Comparison of ENCODE assay signal across 15 mouse cellular contexts in genomic region chr11:97277166-97277565, GRCm38 (mm10). TPM values are rescaled to one million over a fixed set of nuclear protein-coding genes. Genes with fewer than 3 reads are reported as not detected.
A peak's percentile ranks its signal among the peaks of the same experiment; 100 is the strongest.
DNase-seq lines count a peak whose midpoint lies in the region; ATAC-seq and TF ChIP-seq lines count a peak whose summit lies in the region.
"Had no signal": no experiment of that assay in that cellular context is flagged by ENCODE, and none has a peak within 500 bp of the region (broad histone marks: within the 10 kb centered on the region; RNA-seq: fewer than 3 reads in every experiment).

No protein-coding gene starts in this region.

- peaks cover 79% of the 10 kb centered on the region for H3K79me2 ChIP-seq in myocyte (ENCODE audit: control insufficient read depth, insufficient read depth)

- peaks cover 38% of the 10 kb centered on the region for H3K4me1 ChIP-seq in heart, embryonic 13.5 days
- H3K4me1 ChIP-seq in heart, embryonic 10.5 days = peaks cover 22% of the 10 kb centered on the region
- H3K4me1 ChIP-seq in liver, embryonic 12.5 days = peaks cover 42% of the 10 kb centered on the region
- H3K4me1 ChIP-seq in liver, postnatal 0 days (ENCODE audit: insufficient read depth) = peaks cover 28% of the 10 kb centered on the region

- peak overlapping the region; percentile 6; the same call in 1 of the 2 replicates for H3K9ac ChIP-seq in heart, embryonic 13.5 days
- H3K9ac ChIP-seq in liver, embryonic 12.5 days = 0 out of 2 replicates have a peak overlapping the region, but pooled peaks have one; percentile 35
- no peak overlapping the region for H3K9ac ChIP-seq in liver, postnatal 0 days (replicated peaks)
- H3K9ac ChIP-seq: limb, embryonic 12.5 days; liver, embryonic 15.5 days; midbrain, embryonic 13.5 days had no signal

- peak overlapping the region; percentile 34 for H3K4me2 ChIP-seq in heart, embryonic 13.5 days
- H3K4me2 ChIP-seq in liver, embryonic 12.5 days = no peak overlapping the region
- H3K4me2 ChIP-seq in liver, postnatal 0 days (ENCODE audit: low read depth, low read length) = no peak overlapping the region
- peak overlapping the region; percentile 78 for H3K4me2 ChIP-seq in myocyte (ENCODE audit: low read depth)
- H3K4me2 ChIP-seq: limb, embryonic 12.5 days; liver, embryonic 15.5 days had no signal

- no peak for TF ChIP-seq POLR2A in myocyte (IDR thresholded peaks at IDR 0.05; ENCODE audit: insufficient read length, low read depth)

- H3K27me3 ChIP-seq in heart, embryonic 13.5 days (replicated peaks) = no peaks in the 10 kb centered on the region
- H3K27me3 ChIP-seq in heart, embryonic 10.5 days (ENCODE audit: insufficient read depth, poor library complexity, severe bottlenecking) = no peaks in the 10 kb centered on the region
- H3K27me3 ChIP-seq in liver, embryonic 12.5 days (replicated peaks) = no peaks in the 10 kb centered on the region
- no peaks in the 10 kb centered on the region for H3K27me3 ChIP-seq in liver, postnatal 0 days (ENCODE audit: insufficient read depth, low read length)
- H3K27me3 ChIP-seq in myocyte (ENCODE audit: control insufficient read depth, insufficient read depth, insufficient read length) = no peaks in the 10 kb centered on the region
- H3K27me3 ChIP-seq: limb, embryonic 12.5 days; liver, embryonic 15.5 days; midbrain, embryonic 13.5 days had no signal

- H3K36me3 ChIP-seq in heart, embryonic 13.5 days = no peaks in the 10 kb centered on the region
- H3K36me3 ChIP-seq in heart, embryonic 10.5 days = 0 out of 2 replicates have a peak, but pooled peaks cover 11% of the 10 kb centered on the region
- H3K36me3 ChIP-seq in liver, embryonic 12.5 days = no peaks in the 10 kb centered on the region
- no peaks in the 10 kb centered on the region for H3K36me3 ChIP-seq in liver, postnatal 0 days (replicated peaks; ENCODE audit: insufficient read depth, low read length)
- H3K36me3 ChIP-seq in myocyte (ENCODE audit: control insufficient read depth, insufficient read depth) = no peaks in the 10 kb centered on the region
- H3K36me3 ChIP-seq: limb, embryonic 12.5 days; liver, embryonic 15.5 days; midbrain, embryonic 13.5 days had no signal

- 56% methylated on average over 5 of the region's 5 CpGs for WGBS in heart, embryonic 13.5 days
- WGBS in heart, embryonic 10.5 days = 73% methylated on average over 5 of the region's 5 CpGs
- WGBS in liver, embryonic 12.5 days (ENCODE audit: insufficient replicate concordance) = 81% methylated on average over 5 of the region's 5 CpGs
- WGBS in liver, postnatal 0 days (ENCODE audit: insufficient replicate concordance) = 83% methylated on average over 5 of the region's 5 CpGs

- TF ChIP-seq EP300 in liver, postnatal 0 days (IDR thresholded peaks at IDR 0.05; ENCODE audit: low read depth) = no peak

- H3K4me3 ChIP-seq in heart, embryonic 13.5 days = no peak overlapping the region
- H3K4me3 ChIP-seq in heart, embryonic 10.5 days = no peak overlapping the region
- H3K4me3 ChIP-seq in liver, embryonic 12.5 days = no peak overlapping the region
- no peak overlapping the region for H3K4me3 ChIP-seq in liver, postnatal 0 days (ENCODE audit: low read depth, low read length)
- no peak overlapping the region for H3K4me3 ChIP-seq in myocyte
- H3K4me3 ChIP-seq: limb, embryonic 12.5 days; liver, embryonic 15.5 days had no signal

- H3ac ChIP-seq in myocyte (ENCODE audit: control insufficient read depth, insufficient read length) = no peak overlapping the region

- TF ChIP-seq CTCF in liver, postnatal 0 days (IDR thresholded peaks at IDR 0.05; ENCODE audit: low read depth) = no peak

- peak; percentile 38 to 68 for DNase-seq in adrenal gland, adult (ENCODE audit: inconsistent age in 2 of 2, low spot score in 1 of 2)
- DNase-seq in adrenal gland, adult 18-20 months (ENCODE audit: low spot score in 2 of 2) = no peak
- DNase-seq in heart, embryonic 10.5 days (ENCODE audit: low spot score) = no peak
- no peak for DNase-seq in liver, postnatal 0 days
- no peak for DNase-seq in urinary bladder, postnatal 25 days (ENCODE audit: low spot score)
- DNase-seq: cerebellum, adult 8-10 months had no signal

- H3K27ac ChIP-seq in heart, embryonic 13.5 days (replicated peaks) = peak overlapping the region; percentile 32
- no peak overlapping the region for H3K27ac ChIP-seq in heart, embryonic 10.5 days
- H3K27ac ChIP-seq in liver, embryonic 12.5 days = no peak overlapping the region
- no peak overlapping the region for H3K27ac ChIP-seq in liver, postnatal 0 days (ENCODE audit: low read depth)
- H3K27ac ChIP-seq: hindbrain, embryonic 10.5 days; kidney, postnatal 0 days; limb, embryonic 12.5 days; liver, embryonic 15.5 days; midbrain, embryonic 13.5 days had no signal

- H3K9me3 ChIP-seq in heart, embryonic 13.5 days = no peaks in the 10 kb centered on the region
- no peaks in the 10 kb centered on the region for H3K9me3 ChIP-seq in heart, embryonic 10.5 days
- no peaks in the 10 kb centered on the region for H3K9me3 ChIP-seq in liver, embryonic 12.5 days (replicated peaks)
- H3K9me3 ChIP-seq in liver, postnatal 0 days (ENCODE audit: low read length) = no peaks in the 10 kb centered on the region
- H3K9me3 ChIP-seq: liver, embryonic 15.5 days; midbrain, embryonic 13.5 days had no signal

- ATAC-seq in heart, embryonic 13.5 days (ENCODE audit: extremely low read depth, insufficient number of reproducible peaks, low FRiP score, low TSS enrichment) = no peak
- ATAC-seq in liver, embryonic 12.5 days = no peak
- ATAC-seq in liver, postnatal 0 days = no peak
- ATAC-seq: lung, postnatal 0 days; midbrain, embryonic 13.5 days had no signal

TF ChIP-seq in myocyte, 11 proteins besides CTCF, POLR2A, EP300 and RAD21:
- TF ChIP-seq E2F4 (IDR thresholded peaks at IDR 0.05; ENCODE audit: insufficient read depth) (no peak), MAX (IDR thresholded peaks at IDR 0.05; ENCODE audit: low read depth) (no peak), MYOD1 (IDR thresholded peaks at IDR 0.05; ENCODE audit: control insufficient read depth in 1 of 3, insufficient read length in 2 of 3, low read depth in 2 of 3) (no peak), POLR2AphosphoS2 (IDR thresholded peaks at IDR 0.05; ENCODE audit: insufficient read length, low read depth) (no peak), REST (IDR thresholded peaks at IDR 0.05; ENCODE audit: insufficient read depth, insufficient read length) (no peak), SRF (IDR thresholded peaks at IDR 0.05; ENCODE audit: control insufficient read depth, insufficient read length, low read depth) (no peak), TCF12 (IDR thresholded peaks at IDR 0.05; ENCODE audit: insufficient read depth, poor library complexity, severe bottlenecking) (no peak), CEBPB (IDR thresholded peaks at IDR 0.05; ENCODE audit: insufficient read depth, poor library complexity, severe bottlenecking) (no peak), MYOG (IDR thresholded peaks at IDR 0.05; ENCODE audit: control insufficient read depth in 1 of 3, insufficient read depth in 1 of 3, insufficient read length in 2 of 3, low read depth in 2 of 3) (no peak), TCF3 (IDR thresholded peaks at IDR 0.05; ENCODE audit: insufficient read length, low read depth) (no peak), USF1 (IDR thresholded peaks at IDR 0.05; ENCODE audit: low read depth) (no peak)

RNA-seq across cellular contexts. Expression of gene Npepps, which starts 3.3 kb away (rescaled TPM):
- total RNA-seq in adrenal gland, adult 18-20 months (2021) = 10 to 100 TPM; 72.7 to 88.5 TPM
- 83.5 and 85.4 TPM in 2 replicates for polyA plus RNA-seq in heart, embryonic 13.5 days (2015; fragmentation: Nextera tagmentation; extraction: Ambion mirVana)
- polyA plus RNA-seq in heart, embryonic 10.5 days (2016; fragmentation: Nextera tagmentation; extraction: Ambion mirVana) = 83.9 and 90.7 TPM in 2 replicates
- polyA plus RNA-seq in liver, embryonic 12.5 days (2016; fragmentation: Nextera tagmentation; extraction: Ambion mirVana) = 27.1 and 31.3 TPM in 2 replicates
- polyA plus RNA-seq in liver, postnatal 0 days (2015; fragmentation: Nextera tagmentation; extraction: Ambion mirVana) = 11.3 and 16.5 TPM in 2 replicates
- polyA plus RNA-seq in myocyte (2012; fragmentation: generic; extraction: Trizol) = 45.6 TPM

RNA-seq across cellular contexts. Expression of gene Mrpl45, which starts 38.4 kb away (rescaled TPM):
- 10 to 100 TPM; 29.7 to 40.0 TPM for total RNA-seq in adrenal gland, adult 18-20 months (2021)
- 51.7 and 56.7 TPM in 2 replicates for polyA plus RNA-seq in heart, embryonic 13.5 days (2015; fragmentation: Nextera tagmentation; extraction: Ambion mirVana)
- 63.7 and 65.8 TPM in 2 replicates for polyA plus RNA-seq in heart, embryonic 10.5 days (2016; fragmentation: Nextera tagmentation; extraction: Ambion mirVana)
- 38.9 and 44.0 TPM in 2 replicates for polyA plus RNA-seq in liver, embryonic 12.5 days (2016; fragmentation: Nextera tagmentation; extraction: Ambion mirVana)
- 18.3 and 19.8 TPM in 2 replicates for polyA plus RNA-seq in liver, postnatal 0 days (2015; fragmentation: Nextera tagmentation; extraction: Ambion mirVana)
- 36.3 TPM for polyA plus RNA-seq in myocyte (2012; fragmentation: generic; extraction: Trizol)

Comparison
In these comparisons a context has a peak if more than half of its experiments do, and no peak if none do; other contexts are left out.
1. DNase-seq: peak in adrenal gland, adult (2 of 2); none in adrenal gland, adult 18-20 months (0 of 2), heart, embryonic 10.5 days (single experiment), liver, postnatal 0 days (single experiment) and urinary bladder, postnatal 25 days (single experiment).
2. H3K4me2 ChIP-seq: peak in heart, embryonic 13.5 days (single experiment) and myocyte (single experiment); none in liver, embryonic 12.5 days (single experiment) and liver, postnatal 0 days (single experiment).